Mouse (Mus musculus) liver, postnatal 0 days (tissue): ENCODE measurements around the gene Ntrk1.

Experiments
- CTCF ChIP-seq: sonication (generic); IDR thresholded peaks from 2 replicates; pipeline ENCODE4 v1.5.1; 2016; ENCODE audit warnings: antibody characterized with exemption, low read depth
- EP300 ChIP-seq: IDR thresholded peaks from 2 replicates; pipeline ENCODE4 v1.6.1; 2016; ENCODE audit warnings: antibody characterized with exemption, low read depth, mild to moderate bottlenecking

DNA sequence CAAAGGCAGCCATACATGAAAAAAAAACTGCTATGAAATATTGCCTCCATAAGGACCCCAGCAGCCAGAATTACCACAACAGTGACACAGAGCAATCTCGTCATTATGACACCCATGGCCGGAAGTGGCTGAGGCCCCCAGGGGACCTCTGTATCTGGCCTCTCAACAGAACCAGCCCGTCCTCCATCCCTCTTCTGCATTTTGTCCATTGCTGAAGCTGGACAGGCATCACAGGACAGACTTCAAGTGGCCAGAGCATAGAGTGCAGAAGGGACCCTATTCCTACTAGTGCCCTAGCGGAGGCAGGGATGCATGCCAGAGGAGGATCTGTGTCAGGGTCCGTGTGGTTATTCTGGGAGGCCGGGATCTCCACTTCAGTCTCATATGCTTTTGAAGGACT lies 21.2 kb upstream of the Ntrk1 start:
- no peak for TF ChIP-seq EP300
- TF ChIP-seq CTCF, result no peak
